Mouse (Mus musculus) kidney, postnatal 10 days (tissue): ENCODE data around the gene Srebf2.

Experiments used
- DNase-seq: peaks from one replicate; pipeline ENCODE4 v3.0.0; 2021; ENCODE audit warnings: mixed read lengths

The Srebf2 gene

GRCm38 (mm10) chr15:82158243-82159035 is 11.5 kb downstream of the Srebf2 start:
- peak; percentile 31 for DNase-seq

- no peak for DNase-seq
Measured at GRCm38 (mm10) chr15:82159471-82159870, 12.5 kb downstream of the Srebf2 start.

GRCm38 (mm10) chr15:82160731-82161640 is 14.0 kb downstream of the Srebf2 start:
- no peak for DNase-seq

- DNase-seq, result no peak
Measured at GRCm38 (mm10) chr15:82161965-82162600, 15.1 kb downstream of the Srebf2 start.

- no peak for DNase-seq
Measured at GRCm38 (mm10) chr15:82163356-82164060, 16.5 kb downstream of the Srebf2 start.

- DNase-seq, result no peak
Measured at GRCm38 (mm10) chr15:82164061-82164399, 17.0 kb downstream of the Srebf2 start.

- no peak for DNase-seq
Measured at GRCm38 (mm10) chr15:82164496-82164895, 17.5 kb downstream of the Srebf2 start.

GRCm38 (mm10) chr15:82165332-82166239 is 18.6 kb downstream of the Srebf2 start:
- peak; percentile 87 for DNase-seq

- DNase-seq, result peak; percentile 48
Measured at GRCm38 (mm10) chr15:82166240-82167100, 19.5 kb downstream of the Srebf2 start.

GRCm38 (mm10) chr15:82167201-82168168 is 20.5 kb downstream of the Srebf2 start:
- peak; percentile 48 for DNase-seq

GRCm38 (mm10) chr15:82169671-82170070 is 22.7 kb downstream of the Srebf2 start:
- DNase-seq, result no peak

GRCm38 (mm10) chr15:82170437-82171377 is 23.7 kb downstream of the Srebf2 start:
- no peak for DNase-seq

- no peak for DNase-seq
Measured at GRCm38 (mm10) chr15:82172648-82173047, 25.7 kb downstream of the Srebf2 start.

GRCm38 (mm10) chr15:82175091-82175490 is 28.1 kb downstream of the Srebf2 start:
- DNase-seq, result no peak

- no peak for DNase-seq
Measured at GRCm38 (mm10) chr15:82177743-82178290, 30.8 kb downstream of the Srebf2 start.

GRCm38 (mm10) chr15:82181131-82181530 is 34.1 kb downstream of the Srebf2 start:
- DNase-seq, result no peak

GRCm38 (mm10) chr15:82182311-82182710 is 35.3 kb downstream of the Srebf2 start:
- no peak for DNase-seq

GRCm38 (mm10) chr15:82183596-82183995 is 36.6 kb downstream of the Srebf2 start:
- DNase-seq, result no peak
